Mouse (Mus musculus) intestine, embryonic 16.5 days (tissue): ENCODE measurements at regions not wholly inside any gene's neighbourhood (a gene's known extent, or its start where the extent isn't known, plus 50 kb on each side); places are given as distances from the start of the nearest gene placed in this dataset.

Experiments used
- ATAC-seq: fragments of 200-750 bp; cut with Nextera tagmentation; 2 replicates; pipeline ENCODE4 v1.8.0; 2017; ENCODE audit warnings: moderate TSS enrichment, moderate library complexity
- H3K27ac ChIP-seq: fragments of 300-500 bp; sonication (generic); 2 replicates; pipeline ENCODE4 v1.5.1; 2014; ENCODE audit warnings: mild to moderate bottlenecking, low read length
- H3K27me3 ChIP-seq: fragments of 300-500 bp; sonication (generic); replicated peaks from 2 replicates; pipeline ENCODE4 v1.6.1; 2014; ENCODE audit warnings: low read length, control low read depth, mixed read lengths; ENCODE audit not compliant: control insufficient read depth, insufficient read depth
- H3K36me3 ChIP-seq: fragments of 300-500 bp; sonication (generic); 2 replicates; pipeline ENCODE4 v1.6.1; 2014; ENCODE audit warnings: low read length, control low read depth; ENCODE audit not compliant: control insufficient read depth, insufficient read depth
- H3K4me1 ChIP-seq: fragments of 300-500 bp; sonication (generic); 2 replicates; pipeline ENCODE4 v1.6.1; 2014; ENCODE audit warnings: low read length, control low read depth, mixed read lengths; ENCODE audit not compliant: control insufficient read depth, insufficient read depth
- H3K4me2 ChIP-seq: fragments of 300-500 bp; sonication (generic); 2 replicates; pipeline ENCODE4 v1.6.1; 2014; ENCODE audit warnings: low read depth, low read length, control low read depth
- H3K4me3 ChIP-seq: fragments of 300-500 bp; sonication (generic); 2 replicates; pipeline ENCODE4 v1.5.1; 2014; ENCODE audit warnings: mild to moderate bottlenecking, low read length
- H3K9ac ChIP-seq: fragments of 300-500 bp; sonication (generic); 2 replicates; pipeline ENCODE4 v1.6.1; 2014; ENCODE audit warnings: low read depth, low read length
- H3K9me3 ChIP-seq: fragments of 300-500 bp; sonication (generic); 2 replicates; pipeline ENCODE4 v1.6.1; 2016; ENCODE audit warnings: low read length, control low read depth; ENCODE audit not compliant: control insufficient read depth
- WGBS: fragments of 180-500 bp; shearing (Covaris S2); extraction: QIAGEN DNeasy Blood & Tissue Kit; methylation state at CpG from one replicate; pipeline ENCODE4 v1.1.7; 2014; 5-methylcytosine and 5-hydroxymethylcytosine counted together

DNA sequence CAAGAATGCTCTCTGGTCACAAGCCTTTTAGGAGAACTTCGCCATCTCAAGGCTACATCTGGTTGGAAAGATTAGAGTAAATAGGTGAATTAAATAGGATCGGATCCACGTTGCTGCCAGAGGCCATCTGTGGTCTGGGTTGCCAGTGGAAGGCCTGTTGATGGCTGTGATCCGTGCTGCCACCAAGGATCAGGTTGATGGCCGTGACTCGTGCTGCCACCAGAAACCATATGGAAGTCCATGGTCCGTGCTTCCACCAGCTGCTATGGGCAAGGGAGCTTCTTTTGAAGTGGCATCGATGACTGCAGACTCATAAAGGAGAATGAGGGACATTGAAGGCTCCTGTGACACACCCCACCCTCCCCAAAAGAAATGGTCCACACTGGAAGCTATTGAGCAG is 79.6 kb downstream of the Atp1a1 start:
- Histone ChIP-seq H3K4me1 (peaks cover 34% of the 10 kb centered on the region), H3K9ac (no peak overlapping the region), H3K36me3 (no peaks in the 10 kb centered on the region), H3K4me3 (no peak overlapping the region), H3K4me2 (no peak overlapping the region), H3K9me3 (no peaks in the 10 kb centered on the region), H3K27ac (no peak overlapping the region), H3K27me3 (no peaks in the 10 kb centered on the region)
- WGBS: 85% methylated on average over 8 of the region's 8 CpGs
- ATAC-seq: no peak

GRCm38 (mm10) chr3:101524444-101524843 is 80.0 kb downstream of the Atp1a1 start:
- no peaks in the 10 kb centered on the region for H3K36me3 ChIP-seq
- H3K4me1 ChIP-seq: peaks cover 36% of the 10 kb centered on the region
- H3K27me3 ChIP-seq: no peaks in the 10 kb centered on the region
- H3K9ac ChIP-seq: no peak overlapping the region
- WGBS: 66% methylated on average over 6 of the region's 6 CpGs
- no peak overlapping the region for H3K4me2 ChIP-seq
- no peak overlapping the region for H3K27ac ChIP-seq
- H3K9me3 ChIP-seq: no peaks in the 10 kb centered on the region
- no peak overlapping the region for H3K4me3 ChIP-seq
- no peak for ATAC-seq

- Histone ChIP-seq H3K36me3 (no peaks in the 10 kb centered on the region), H3K4me2 (no peak overlapping the region), H3K9me3 (no peaks in the 10 kb centered on the region), H3K4me3 (no peak overlapping the region), H3K9ac (no peak overlapping the region), H3K4me1 (peaks cover 36% of the 10 kb centered on the region), H3K27ac (no peak overlapping the region), H3K27me3 (no peaks in the 10 kb centered on the region)
- 77% methylated on average over 5 of the region's 5 CpGs for WGBS
- no peak for ATAC-seq
Observed at GRCm38 (mm10) chr3:101523239-101523638, 81.2 kb downstream of the Atp1a1 start.

GRCm38 (mm10) chr3:101522246-101522920 is 82.1 kb downstream of the Atp1a1 start:
- no peak overlapping the region for H3K4me2 ChIP-seq
- no peaks in the 10 kb centered on the region for H3K9me3 ChIP-seq
- H3K36me3 ChIP-seq: no peaks in the 10 kb centered on the region
- no peaks in the 10 kb centered on the region for H3K27me3 ChIP-seq
- H3K9ac ChIP-seq: no peak overlapping the region
- no peak overlapping the region for H3K4me3 ChIP-seq
- H3K27ac ChIP-seq: no peak overlapping the region
- no peak for ATAC-seq
- 58% methylated on average over 9 of the region's 9 CpGs for WGBS
- peaks cover 32% of the 10 kb centered on the region for H3K4me1 ChIP-seq

DNA sequence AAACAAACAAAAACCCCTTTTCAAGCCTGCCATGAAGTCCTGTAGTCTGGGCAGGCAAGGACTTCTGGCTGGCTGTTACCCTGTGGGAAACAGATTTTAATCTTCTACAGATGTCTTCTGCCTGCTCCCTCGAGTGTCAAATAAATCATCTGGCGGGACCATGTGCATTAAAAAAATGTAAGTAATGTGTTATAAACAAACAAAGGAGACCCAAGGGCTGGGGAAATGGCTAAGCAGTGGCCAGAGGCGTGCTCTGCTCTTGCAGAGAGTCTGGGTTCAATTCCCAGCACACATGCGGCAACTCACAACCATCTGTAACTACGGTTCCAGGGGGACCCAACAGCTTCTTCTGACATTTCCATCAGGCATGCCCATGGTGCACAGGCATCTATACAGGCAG is 83.3 kb downstream of the Atp1a1 start:
- H3K4me1 ChIP-seq: peaks cover 37% of the 10 kb centered on the region
- no peaks in the 10 kb centered on the region for H3K27me3 ChIP-seq
- H3K4me2 ChIP-seq: no peak overlapping the region
- no peak overlapping the region for H3K9ac ChIP-seq
- H3K27ac ChIP-seq: no peak overlapping the region
- no peak for ATAC-seq
- no peak overlapping the region for H3K4me3 ChIP-seq
- 71% methylated on average over 5 of the region's 5 CpGs for WGBS
- H3K36me3 ChIP-seq: no peaks in the 10 kb centered on the region
- no peaks in the 10 kb centered on the region for H3K9me3 ChIP-seq

- no peaks in the 10 kb centered on the region for H3K9me3 ChIP-seq
- no peaks in the 10 kb centered on the region for H3K27me3 ChIP-seq
- no peaks in the 10 kb centered on the region for H3K36me3 ChIP-seq
- H3K27ac ChIP-seq: peak overlapping the region; percentile 98
- WGBS: 60% methylated on average over 6 of the region's 6 CpGs
- peaks cover 44% of the 10 kb centered on the region for H3K4me1 ChIP-seq
- no peak overlapping the region for H3K4me2 ChIP-seq
- no peak overlapping the region for H3K4me3 ChIP-seq
- H3K9ac ChIP-seq: no peak overlapping the region
- no peak for ATAC-seq
Observed at GRCm38 (mm10) chr3:101520115-101520514, 84.4 kb downstream of the Atp1a1 start.

GRCm38 (mm10) chr3:101519551-101519950 is 84.9 kb downstream of the Atp1a1 start:
- Histone ChIP-seq H3K4me1 (peaks cover 44% of the 10 kb centered on the region), H3K36me3 (no peaks in the 10 kb centered on the region), H3K27ac (peak overlapping the region; percentile 98), H3K4me3 (no peak overlapping the region), H3K4me2 (no peak overlapping the region), H3K27me3 (no peaks in the 10 kb centered on the region), H3K9ac (peak overlapping the region; percentile 1; the same call in 1 of the 2 replicates), H3K9me3 (no peaks in the 10 kb centered on the region)
- WGBS: 82% methylated on average over 5 of the region's 5 CpGs
- no peak for ATAC-seq

GRCm38 (mm10) chr3:101518810-101519209 is 85.7 kb downstream of the Atp1a1 start:
- Histone ChIP-seq H3K36me3 (no peaks in the 10 kb centered on the region), H3K4me1 (peaks cover 48% of the 10 kb centered on the region), H3K27me3 (no peaks in the 10 kb centered on the region), H3K4me3 (no peak overlapping the region), H3K9me3 (no peaks in the 10 kb centered on the region), H3K27ac (peak overlapping the region; percentile 98), H3K9ac (peak overlapping the region; percentile 1; the same call in 1 of the 2 replicates), H3K4me2 (no peak overlapping the region)
- 21% methylated on average over 6 of the region's 6 CpGs for WGBS
- peak; percentile 69 for ATAC-seq

DNA sequence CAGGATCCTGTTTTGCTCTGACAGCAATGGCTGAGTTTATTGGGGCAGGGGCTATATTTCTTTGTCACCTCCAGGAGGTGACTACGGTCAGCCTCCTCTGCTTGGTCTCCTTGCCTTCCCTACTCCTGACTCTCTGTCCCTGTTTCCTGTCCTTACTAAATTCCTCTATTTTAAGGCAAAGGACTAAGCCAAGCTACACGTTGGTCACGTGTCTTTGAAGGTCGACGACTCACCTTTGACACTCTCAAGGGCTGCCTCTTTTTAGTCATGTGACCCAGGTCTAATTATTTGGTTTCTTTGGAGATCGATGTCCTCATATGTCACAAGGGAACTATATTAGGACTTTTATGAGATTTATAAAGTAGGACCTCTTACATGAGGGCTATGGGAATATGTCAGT is 86.9 kb downstream of the Atp1a1 start:
- Histone ChIP-seq H3K9ac (0 out of 2 replicates have a peak overlapping the region, but pooled peaks have one; percentile 63), H3K4me3 (no peak overlapping the region), H3K36me3 (no peaks in the 10 kb centered on the region), H3K4me1 (peaks cover 54% of the 10 kb centered on the region), H3K4me2 (no peak overlapping the region), H3K27ac (peak overlapping the region; percentile 98), H3K9me3 (no peaks in the 10 kb centered on the region), H3K27me3 (no peaks in the 10 kb centered on the region)
- ATAC-seq: no peak
- 78% methylated on average over 6 of the region's 6 CpGs for WGBS
